Mouse (Mus musculus) brain, adult 2 months (tissue): ENCODE measurements around the gene Atp8b3.

Source experiments
- DNase-seq: peaks from one replicate; pipeline ENCODE4 v3.0.0; 2011; ENCODE audit warnings: low read depth, low spot score

Gene Atp8b3

GRCm38 (mm10) chr10:80523299-80523698 is 15.6 kb downstream of the Atp8b3 start:
- DNase-seq: no peak

DNA sequence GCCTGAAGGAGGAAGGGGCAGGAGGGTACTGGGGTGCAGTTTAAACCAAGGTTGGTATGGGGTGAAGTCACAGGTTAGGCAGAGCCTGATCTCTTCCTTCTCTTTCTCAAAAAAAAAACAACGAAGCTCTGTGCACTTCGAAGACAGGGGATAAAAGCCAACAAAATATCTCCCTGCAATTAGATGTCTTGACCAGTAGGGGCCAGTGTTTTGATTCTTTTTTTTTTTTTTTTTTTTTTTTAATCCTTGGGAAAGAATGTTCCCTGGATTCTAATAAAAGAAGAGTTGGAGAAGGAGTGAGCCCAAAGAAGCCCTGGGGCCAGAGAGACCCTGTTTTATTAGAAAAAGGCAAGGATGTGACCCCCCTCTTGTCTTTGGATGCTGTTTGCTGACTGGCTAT is 19.6 kb downstream of the Atp8b3 start:
- no peak for DNase-seq

- peak; percentile 19 for DNase-seq
Measured at GRCm38 (mm10) chr10:80513739-80514138, 25.2 kb downstream of the Atp8b3 start.

DNA sequence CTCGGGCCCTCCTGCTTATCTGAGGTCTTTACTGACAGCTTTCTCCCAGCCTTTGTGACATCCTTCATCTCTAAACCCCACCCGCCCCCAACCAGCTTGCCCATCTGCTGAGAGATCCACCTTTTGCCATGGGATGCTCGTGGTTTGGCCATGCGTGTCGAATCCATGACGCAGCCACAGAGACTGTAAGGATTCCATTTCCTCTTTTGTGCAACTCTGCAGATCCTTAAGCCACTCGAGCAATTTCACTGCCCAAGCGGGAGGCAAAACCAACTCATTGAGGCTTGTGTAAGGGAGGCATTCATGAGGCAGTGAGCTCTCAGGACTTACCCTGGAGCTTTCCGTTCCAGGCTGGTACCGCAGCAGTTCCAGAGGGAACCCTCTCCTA is 28.7 kb downstream of the Atp8b3 start:
- DNase-seq: no peak

- peak; percentile 89 for DNase-seq
Measured at GRCm38 (mm10) chr10:80509412-80510272, 29.3 kb downstream of the Atp8b3 start.

GRCm38 (mm10) chr10:80506222-80506621 is 32.7 kb downstream of the Atp8b3 start:
- peak; percentile 70 for DNase-seq

DNA sequence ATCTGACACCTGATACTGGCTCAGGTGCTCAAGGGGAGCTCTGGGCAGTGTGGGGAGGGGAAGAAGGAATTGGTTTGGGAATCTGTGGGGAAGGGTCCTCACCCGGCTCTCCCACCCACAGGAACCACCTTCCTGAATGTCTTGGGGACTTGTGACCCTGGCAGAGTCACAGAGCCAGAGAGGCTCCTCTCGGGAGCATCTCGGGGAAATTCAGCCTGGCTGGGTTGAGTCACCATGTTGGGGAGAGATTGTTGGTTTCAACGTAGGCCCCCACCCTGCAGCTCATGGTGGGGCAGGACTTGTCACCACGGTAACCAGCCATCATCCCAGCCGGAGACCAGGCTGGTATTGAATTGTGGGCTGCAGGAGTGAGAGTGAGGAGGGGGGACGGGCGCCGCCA is 34.2 kb downstream of the Atp8b3 start:
- peak; percentile 48 for DNase-seq

DNA sequence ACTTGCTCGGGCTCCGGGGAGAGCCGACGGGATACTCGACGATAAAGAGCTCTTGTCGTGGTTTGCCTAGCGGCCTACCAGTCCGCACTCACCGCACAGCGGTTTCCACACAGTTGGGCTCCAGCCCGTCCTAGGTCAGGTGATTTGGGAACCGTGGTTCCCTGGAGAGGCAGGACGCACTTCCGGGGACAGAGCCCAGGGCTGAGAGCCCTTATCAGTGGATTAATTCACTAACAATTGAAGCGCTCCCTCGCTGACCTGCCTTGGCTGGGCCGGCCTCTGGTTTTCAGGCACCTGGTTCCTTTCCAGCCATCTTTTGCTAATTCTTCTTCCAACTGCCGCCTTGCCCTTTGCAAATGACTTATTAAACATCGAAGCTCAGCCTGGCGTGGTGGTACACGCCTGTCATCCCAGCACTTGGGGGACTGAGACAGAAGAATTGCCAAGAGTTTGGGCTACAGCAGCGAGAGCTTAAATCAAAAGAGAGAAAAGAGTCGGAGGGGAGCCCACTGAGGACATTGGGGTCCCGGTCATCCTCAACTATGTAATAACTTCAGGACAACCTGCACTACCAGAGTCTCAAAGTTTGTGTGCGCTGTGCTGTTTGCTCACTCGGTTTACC is 35.2 kb downstream of the Atp8b3 start:
- no peak for DNase-seq

- DNase-seq: no peak
Measured at GRCm38 (mm10) chr10:80502819-80503314, 36.1 kb downstream of the Atp8b3 start.

- no peak for DNase-seq
Measured at GRCm38 (mm10) chr10:80502291-80502690, 36.6 kb downstream of the Atp8b3 start.

DNA sequence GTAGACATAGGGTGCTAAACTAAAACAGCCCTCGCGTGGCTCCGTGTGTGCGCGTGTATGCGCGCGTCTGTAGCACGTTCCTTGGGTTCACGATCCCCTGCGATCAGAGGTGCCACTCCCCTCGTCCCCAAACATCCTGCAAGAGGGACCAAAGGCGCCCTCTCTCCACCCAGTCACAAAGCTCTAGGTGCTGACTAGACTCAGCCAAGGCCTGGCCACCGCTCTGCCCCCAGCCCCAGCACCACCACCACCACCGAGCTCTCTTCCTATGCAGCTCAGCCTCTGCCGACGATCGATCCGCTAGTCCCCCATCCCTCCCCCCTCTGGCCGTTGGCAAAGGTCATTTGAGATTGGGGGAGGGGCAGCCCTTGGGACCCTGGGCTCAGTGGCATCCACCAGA is 42.5 kb downstream of the Atp8b3 start:
- no peak for DNase-seq

GRCm38 (mm10) chr10:80495901-80496300 is 43.0 kb downstream of the Atp8b3 start:
- DNase-seq: no peak

- DNase-seq: no peak
Measured at GRCm38 (mm10) chr10:80494732-80495131, 44.2 kb downstream of the Atp8b3 start, which contains the start of gene Onecut3. Gene Onecut3 (plus strand): TSS chr10:80494835.

- DNase-seq: no peak
Measured at GRCm38 (mm10) chr10:80490051-80490450, 48.9 kb downstream of the Atp8b3 start.

DNA sequence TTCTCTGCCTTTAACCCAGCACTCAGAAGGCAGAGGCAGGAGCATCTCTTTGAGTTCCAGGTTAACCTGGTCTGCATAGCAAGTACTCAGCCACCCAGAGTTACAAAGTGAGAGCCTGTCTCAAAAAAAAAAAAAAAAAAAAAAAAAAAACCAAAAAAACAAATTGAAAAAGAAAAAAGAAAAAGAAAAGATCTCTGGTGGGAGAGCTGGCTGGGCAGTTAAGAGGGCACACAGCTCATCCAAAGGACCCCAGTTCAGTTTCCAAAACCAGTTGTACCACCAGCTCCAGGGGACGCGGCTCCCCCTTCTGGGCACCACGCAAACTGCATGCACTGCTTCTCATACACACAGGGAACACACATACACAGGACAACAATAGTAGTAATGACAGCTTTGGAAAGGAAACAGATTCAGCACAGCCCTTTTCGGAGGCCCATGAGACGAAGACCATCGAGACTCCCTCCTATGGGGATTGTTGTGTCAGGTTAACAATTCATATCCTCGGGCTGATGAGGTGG is 52.0 kb downstream of the Atp8b3 start:
- DNase-seq: no peak

DNA sequence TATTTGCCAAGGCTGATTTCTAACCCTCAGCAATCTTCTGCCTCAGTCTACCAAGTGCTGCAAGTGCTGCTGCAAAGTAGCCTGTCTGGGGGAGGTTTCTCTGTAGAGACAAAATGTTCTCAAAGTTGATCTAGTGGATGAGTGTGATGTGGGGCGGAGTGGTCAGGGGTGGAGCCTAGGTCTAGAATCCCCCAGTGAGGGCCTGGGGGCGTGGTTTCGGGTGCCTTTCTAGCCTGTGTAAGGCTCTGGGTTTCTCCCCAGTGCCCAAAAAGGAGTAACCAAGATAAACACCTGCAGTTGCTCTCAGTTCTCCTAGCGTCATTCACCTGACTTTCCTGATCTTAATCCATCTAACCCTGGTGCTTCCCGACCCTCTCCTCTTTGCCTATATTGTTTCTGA is 57.9 kb downstream of the Atp8b3 start:
- no peak for DNase-seq

DNA sequence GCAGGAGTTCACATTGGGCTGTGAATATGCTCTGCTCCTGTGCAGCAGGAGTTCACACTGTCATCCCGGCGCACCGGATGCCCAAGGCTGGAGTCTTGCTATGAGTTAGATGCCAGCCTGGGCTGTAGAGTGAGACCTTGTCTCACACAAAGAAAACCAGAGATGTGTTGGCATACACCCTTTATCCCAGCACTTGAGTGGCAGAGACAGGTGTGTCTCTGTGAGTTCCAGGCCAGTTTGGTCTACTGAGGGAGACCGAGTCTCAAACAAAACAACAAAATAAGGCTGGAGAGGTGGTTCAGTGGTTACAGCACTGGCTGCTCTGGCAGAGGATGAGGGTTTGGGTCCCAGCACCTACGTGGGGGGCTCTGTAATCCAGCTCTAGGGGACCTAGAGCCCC is 60.4 kb downstream of the Atp8b3 start:
- DNase-seq: no peak

DNA sequence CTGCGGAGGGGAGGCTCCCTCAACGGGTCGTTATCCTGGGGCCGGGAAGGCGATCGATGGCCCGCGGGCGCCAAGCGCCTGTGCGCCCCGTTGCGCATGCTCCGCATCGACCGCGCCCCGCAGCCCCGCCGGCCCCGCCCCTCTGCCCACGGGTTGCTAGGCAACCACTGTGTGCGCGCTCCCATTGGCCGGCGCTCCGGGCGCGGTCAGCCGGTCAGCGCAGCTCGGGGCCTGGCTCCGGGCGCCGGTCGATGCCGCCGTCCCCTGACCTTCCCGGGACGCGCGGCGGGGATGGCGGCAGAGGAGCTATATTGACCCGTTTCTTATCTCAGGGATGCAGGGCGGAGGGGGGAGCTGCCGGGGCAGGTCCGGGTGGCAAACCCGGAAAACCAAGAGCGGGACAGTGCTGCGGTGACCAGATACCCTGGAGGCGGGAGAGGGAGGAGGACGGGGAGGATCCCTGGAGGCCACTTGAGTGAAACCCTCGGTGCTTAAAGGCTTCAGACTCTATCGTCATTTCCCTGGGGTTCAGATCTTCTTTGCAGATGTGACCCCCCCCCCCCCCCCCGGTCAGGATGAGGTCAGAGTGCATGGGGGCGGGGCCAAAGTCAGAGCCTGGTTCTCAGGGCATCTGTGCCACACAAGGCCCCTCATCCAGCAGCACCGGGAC is 63.5 kb downstream of the Atp8b3 start:
- peak; percentile 93 for DNase-seq
